Mouse (Mus musculus) testis, adult 2 months (tissue): ENCODE measurements at regions not wholly inside any gene's neighbourhood (a gene's known extent, or its start where the extent isn't known, plus 50 kb on each side); places are given as distances from the start of the nearest gene placed in this dataset.

Experiments used
- CTCF ChIP-seq: fragments of 200-500 bp; IDR thresholded peaks from 2 replicates; pipeline ENCODE4 v1.5.1; 2012; ENCODE audit warnings: low read depth, mild to moderate bottlenecking, inconsistent platforms, low read length, moderate library complexity; ENCODE audit not compliant: control insufficient read depth, insufficient read depth, insufficient replicate concordance
- POLR2A ChIP-seq: fragments of 200-500 bp; IDR thresholded peaks from 2 replicates; pipeline ENCODE4 v1.6.1; 2012; ENCODE audit warnings: low read depth, mild to moderate bottlenecking, inconsistent platforms, low read length, moderate library complexity; ENCODE audit not compliant: control insufficient read depth

DNA sequence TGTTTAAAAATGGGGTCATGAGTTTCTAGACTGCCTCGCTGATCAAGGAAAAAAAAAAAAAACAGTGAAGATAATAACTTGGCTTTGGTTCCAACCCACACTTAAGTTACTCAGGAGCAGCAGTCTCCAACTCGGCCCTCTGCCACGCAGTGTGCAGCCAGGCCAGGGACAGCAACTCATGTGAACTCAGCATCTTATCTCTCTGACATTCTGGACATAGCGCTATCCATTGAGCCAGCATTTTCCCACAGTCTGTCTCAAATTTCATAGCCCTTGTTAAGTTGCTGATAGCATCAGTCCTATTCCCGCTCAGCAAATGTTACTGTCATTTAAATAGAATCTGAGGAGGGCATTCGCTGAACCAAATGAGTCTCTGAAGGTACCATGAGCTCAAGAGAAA is 102.2 kb downstream of the Ndfip2 start:
- TF ChIP-seq POLR2A (no peak), CTCF (no peak)
